Mouse (Mus musculus) liver, embryonic 14.5 days (tissue): ENCODE data around the gene Ralgds. TPM values are rescaled to one million over a fixed set of nuclear protein-coding genes. Genes with fewer than 3 reads are reported as not detected.
A peak's percentile ranks its signal among the peaks of the same experiment; 100 is the strongest.

Experiments
- ATAC-seq: fragments of 200-750 bp; cut with Nextera tagmentation; 2 replicates; pipeline ENCODE4 v1.8.0; 2017; ENCODE audit warnings: moderate number of reproducible peaks, mild to moderate bottlenecking, moderate library complexity; ENCODE audit not compliant: insufficient read depth
- DNase-seq, 3 experiments: peaks; one replicate each; pipeline ENCODE4 v3.0.0-alpha.2; 2012 to 2013; ENCODE audit warnings: low read depth in 3 of 3, low spot score in 3 of 3
- H3K27ac ChIP-seq: fragments of 300-500 bp; sonication (generic); 2 replicates; pipeline ENCODE4 v1.5.1; 2014; ENCODE audit warnings: moderate library complexity, mild to moderate bottlenecking, control low read depth, inconsistent platforms
- H3K27me3 ChIP-seq: fragments of 300-500 bp; sonication (generic); 2 replicates; pipeline ENCODE4 v1.6.1; 2014; ENCODE audit warnings: mild to moderate bottlenecking, low read length, moderate library complexity; ENCODE audit not compliant: control insufficient read depth, insufficient read depth
- H3K36me3 ChIP-seq: fragments of 300-500 bp; sonication (generic); replicated peaks from 2 replicates; pipeline ENCODE4 v1.6.1; 2014; ENCODE audit warnings: low read depth; ENCODE audit not compliant: control insufficient read depth, insufficient read depth
- H3K4me1 ChIP-seq, 2 experiments: fragments of 200-500 bp in 1 of 2; fragments of 300-500 bp in 1 of 2; sonication (generic) in 1 of 2; replicated peaks; 2 replicates each; pipeline ENCODE4 v1.6.1; 2012 to 2014; ENCODE audit warnings: antibody characterized with exemption in 1 of 2, inconsistent platforms in 1 of 2, low read length in 1 of 2; ENCODE audit not compliant: control insufficient read depth in 2 of 2, insufficient read depth in 2 of 2
- H3K4me2 ChIP-seq: fragments of 300-500 bp; sonication (generic); 2 replicates; pipeline ENCODE4 v1.6.1; 2014; ENCODE audit warnings: low read depth, mild to moderate bottlenecking, control low read depth, moderate library complexity
- H3K4me3 ChIP-seq, 2 experiments: fragments of 200-500 bp in 1 of 2; fragments of 300-500 bp in 1 of 2; sonication (generic) in 1 of 2; 2 replicates each; pipeline ENCODE4 v1.5.1; 2012 to 2014; ENCODE audit warnings: low read depth in 2 of 2, low read length in 2 of 2, mild to moderate bottlenecking in 2 of 2, control low read depth in 1 of 2, inconsistent platforms in 1 of 2, moderate library complexity in 1 of 2; ENCODE audit not compliant: insufficient read depth in 1 of 2
- H3K9ac ChIP-seq: fragments of 300-500 bp; sonication (generic); replicated peaks from 2 replicates; pipeline ENCODE4 v1.6.1; 2014; ENCODE audit warnings: mild to moderate bottlenecking, control low read depth, moderate library complexity
- H3K9me3 ChIP-seq: fragments of 300-500 bp; sonication (generic); 2 replicates; pipeline ENCODE4 v1.6.1; 2016; ENCODE audit warnings: low read length, mixed read lengths; ENCODE audit not compliant: control insufficient read depth
- CTCF ChIP-seq: IDR thresholded peaks from 2 replicates; pipeline ENCODE4 v1.5.1; 2016; ENCODE audit warnings: antibody characterized with exemption, low read depth, control low read depth
- EP300 ChIP-seq: IDR thresholded peaks from 2 replicates; pipeline ENCODE4 v1.6.1; 2016; ENCODE audit warnings: antibody characterized with exemption, low read depth
- WGBS: fragments of 180-500 bp; shearing (Covaris S2); extraction: QIAGEN DNeasy Blood & Tissue Kit; methylation state at CpG from one replicate; pipeline ENCODE4 v1.1.7; 2014; ENCODE audit not compliant: insufficient replicate concordance; 5-methylcytosine and 5-hydroxymethylcytosine counted together
- polyA plus RNA-seq, 2 experiments: library from polyadenylated mRNA; depleted of rRNA in 1 of 2; stranded (reverse) in 1 of 2; unstranded in 1 of 2; fragments of >200 nt; fragmentation: Nextera tagmentation in 1 of 2; extraction: Ambion mirVana in 1 of 2; gene quantifications; 2 replicates each; pipeline versions ENCODE4 v1.2.1 to v1.2.3; 2012 to 2014

The Ralgds gene
- polyA plus RNA-seq (2012; rRNA removed) (2.0 and 2.1 TPM in 2 replicates), polyA plus RNA-seq (2014; fragmentation: Nextera tagmentation; extraction: Ambion mirVana) (1.5 and 2.1 TPM in 2 replicates)

DNA sequence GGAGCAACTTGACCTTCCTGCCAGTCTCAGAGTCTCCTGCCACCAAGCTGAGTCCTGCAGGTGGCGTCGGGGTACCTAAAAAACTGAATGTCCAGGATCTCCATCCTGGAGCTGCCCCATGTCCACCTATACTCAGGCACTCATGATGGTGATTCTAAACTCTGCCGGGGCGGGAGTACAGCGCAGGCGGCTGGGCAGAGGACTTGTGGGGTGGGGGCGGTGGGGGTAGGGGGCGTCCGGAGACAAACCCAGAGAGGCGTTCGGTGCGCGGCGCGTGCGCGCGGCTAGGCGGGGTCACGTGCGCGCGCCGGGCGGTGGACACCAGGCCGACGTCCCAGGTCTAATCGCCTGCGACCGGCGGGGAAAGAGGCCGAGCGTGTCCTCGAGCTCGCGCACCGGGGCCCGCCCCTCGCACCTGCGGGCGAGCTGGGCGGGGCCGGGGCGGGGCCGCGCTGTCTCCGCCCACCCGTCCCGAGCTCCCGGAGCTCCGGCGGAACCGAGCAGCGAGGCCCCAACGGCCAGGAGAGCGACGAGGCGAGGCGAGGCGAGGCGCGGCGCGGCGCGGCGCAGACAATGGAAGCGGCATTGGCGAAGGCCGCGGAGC lies at the start of gene Ralgds:
Gene Ralgds, plus strand, starts transcription at position 328 of the 604 bp plus-strand sequence.
- Histone ChIP-seq H3K27ac (no peak within 1 kb of the TSS), H3K36me3 (no peaks in the 10 kb centered on the region), H3K27me3 (peaks cover 22% of the 10 kb centered on the region), H3K4me3 (peak within 1 kb of the TSS; percentile 38 to 51), H3K9ac (no peak within 1 kb of the TSS), H3K4me1 (0 out of 4 replicates have a peak, but pooled peaks cover 0 to 3% of the 10 kb centered on the region in 2 experiments), H3K4me2 (peak within 1 kb of the TSS; percentile 60), H3K9me3 (no peaks in the 10 kb centered on the region)
- under 1% methylated on average over 55 of the region's 71 CpGs for WGBS
- DNase-seq (no peak), ATAC-seq (peak; percentile 31; the same call in 1 of the 2 replicates)
- no peak for TF ChIP-seq CTCF
- TF ChIP-seq EP300, result no peak

DNA sequence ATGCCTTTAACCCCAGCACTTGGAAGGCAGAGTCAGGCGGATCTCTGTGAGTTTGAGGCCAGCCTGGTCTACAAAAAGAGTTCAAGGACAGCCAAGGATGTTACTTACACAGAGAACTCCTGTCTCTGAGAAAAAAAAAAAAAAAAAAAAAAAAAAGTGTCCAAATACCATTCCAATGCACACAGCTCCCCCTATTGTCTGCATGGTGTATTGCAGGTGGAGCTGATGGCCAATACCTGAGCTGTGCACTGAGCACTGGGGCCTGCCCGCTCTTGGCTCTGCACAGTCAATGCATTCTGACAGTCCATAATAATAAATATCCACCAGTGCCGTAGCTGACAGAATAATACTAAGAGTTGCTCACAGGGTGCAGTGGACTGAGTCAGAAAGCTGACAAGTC lies 49.0 kb upstream of the Ralgds start:
- ATAC-seq, result no peak
- peak; percentile 41 to 46 (median 44) for DNase-seq

GRCm38 (mm10) chr2:28464919-28465318 lies 48.0 kb upstream of the Ralgds start:
- Histone ChIP-seq H3K36me3 (peaks cover 5% of the 10 kb centered on the region), H3K4me2 (no peak overlapping the region), H3K4me3 (no peak overlapping the region), H3K9ac (no peak overlapping the region), H3K27ac (no peak overlapping the region), H3K27me3 (peaks cover 11% of the 10 kb centered on the region), H3K9me3 (no peaks in the 10 kb centered on the region), H3K4me1 (peaks cover 0 to 10% of the 10 kb centered on the region in 2 experiments; a peak in 2 of 4 replicates)
- DNase-seq (no peak), ATAC-seq (no peak)
- no peak for TF ChIP-seq CTCF
- TF ChIP-seq EP300, result no peak
- WGBS, result 67% methylated on average over 9 of the region's 9 CpGs

More for the DNA sequence above, 49.0 kb upstream of the Ralgds start:
- WGBS, result 21% methylated on average over 3 of the region's 3 CpGs
- no peak overlapping the region for H3K4me2 ChIP-seq
- H3K9me3 ChIP-seq, result no peaks in the 10 kb centered on the region
- peaks cover 11% of the 10 kb centered on the region for H3K27me3 ChIP-seq
- H3K4me1 ChIP-seq, result peaks cover 0 to 9% of the 10 kb centered on the region in 2 experiments; a peak in 2 of 4 replicates
- TF ChIP-seq CTCF (peak; percentile 89), EP300 (no peak)
- no peak overlapping the region for H3K27ac ChIP-seq
- H3K36me3 ChIP-seq, result no peaks in the 10 kb centered on the region
- no peak overlapping the region for H3K9ac ChIP-seq
- no peak overlapping the region for H3K4me3 ChIP-seq

GRCm38 (mm10) chr2:28465836-28466518 lies 46.9 kb upstream of the Ralgds start, which contains the start of gene 1700007K13Rik:
TSS of gene 1700007K13Rik (minus strand) at chr2:28466332.
- Histone ChIP-seq H3K36me3 (peaks cover 8% of the 10 kb centered on the region), H3K9ac (no peak within 1 kb of the TSS), H3K4me3 (no peak within 1 kb of the TSS), H3K4me1 (peaks cover 0 to 10% of the 10 kb centered on the region in 2 experiments; a peak in 2 of 4 replicates), H3K4me2 (peak within 1 kb of the TSS; percentile 39), H3K27me3 (peaks cover 11% of the 10 kb centered on the region), H3K9me3 (no peaks in the 10 kb centered on the region), H3K27ac (no peak within 1 kb of the TSS)
- TF ChIP-seq CTCF (no peak), EP300 (no peak)
- 3% methylated on average over 25 of the region's 25 CpGs for WGBS
- DNase-seq (peak; percentile 28 to 34 (median 33)), ATAC-seq (no peak)

- Histone ChIP-seq H3K9ac (peak within 1 kb of the TSS; percentile 83), H3K4me3 (peak within 1 kb of the TSS; percentile 79 to 90), H3K27me3 (peaks cover 11% of the 10 kb centered on the region), H3K9me3 (no peaks in the 10 kb centered on the region), H3K4me1 (peaks cover 0 to 10% of the 10 kb centered on the region in 2 experiments; a peak in 2 of 4 replicates), H3K27ac (no peak within 1 kb of the TSS), H3K36me3 (peaks cover 8% of the 10 kb centered on the region), H3K4me2 (peak within 1 kb of the TSS; percentile 74)
- ATAC-seq, result peak; percentile 81
- TF ChIP-seq CTCF, result peak; percentile 88
- TF ChIP-seq EP300, result no peak
- WGBS, result under 1% methylated on average over 51 of the region's 52 CpGs
- DNase-seq, result peak; percentile 51 to 57 (median 57)
Measured at GRCm38 (mm10) chr2:28467860-28468485, 45.0 kb upstream of the Ralgds start, which contains the start of gene Mrps2. TSS of gene Mrps2 (plus strand) at chr2:28468066.
